Mouse (Mus musculus): ENCODE data around the gene Grin1.

Grin1 gene

DNA sequence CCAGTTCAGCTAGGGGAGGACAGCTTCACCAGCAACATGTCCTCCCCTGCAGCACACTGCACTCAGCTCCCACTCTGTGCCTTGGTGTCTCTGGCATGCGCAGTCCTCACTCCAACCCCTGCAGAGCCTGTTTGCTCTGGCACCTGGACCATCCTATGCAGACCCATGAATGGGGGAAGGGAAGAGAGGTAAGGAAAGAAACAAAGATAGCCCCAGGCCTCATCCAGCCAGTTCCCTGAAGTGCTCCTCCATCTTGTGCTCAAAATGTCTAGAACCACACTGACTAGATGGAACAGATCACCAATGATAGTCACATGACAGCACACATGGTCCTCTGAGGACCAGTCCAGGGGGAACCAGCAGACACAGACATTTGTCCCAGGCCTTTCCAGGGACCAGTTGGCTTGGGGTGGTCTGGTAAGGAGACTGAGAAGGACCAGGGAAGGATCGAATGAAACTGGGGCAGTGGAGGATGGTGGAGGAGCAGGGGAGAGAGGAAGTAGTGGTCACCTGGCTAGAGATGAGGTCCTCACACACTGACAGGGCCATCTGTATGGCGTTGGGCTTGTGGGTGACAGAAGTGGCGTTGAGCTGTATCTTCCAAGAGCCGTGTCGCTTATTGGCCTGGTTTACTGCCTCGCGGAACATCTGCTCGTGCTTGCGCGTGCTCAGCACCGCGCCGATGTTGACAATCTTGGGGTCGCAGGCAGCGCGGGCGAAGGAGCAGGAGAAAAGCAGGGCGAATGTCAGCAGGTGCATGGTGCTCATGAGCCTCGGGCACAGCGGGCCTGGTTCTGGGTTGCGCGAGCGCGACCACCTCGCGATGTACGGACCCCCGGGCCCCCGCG, 644 bp downstream of the Grin1 start:
- in situ Hi-C loops (cut with MboI, MseI), result no loop called here

DNA sequence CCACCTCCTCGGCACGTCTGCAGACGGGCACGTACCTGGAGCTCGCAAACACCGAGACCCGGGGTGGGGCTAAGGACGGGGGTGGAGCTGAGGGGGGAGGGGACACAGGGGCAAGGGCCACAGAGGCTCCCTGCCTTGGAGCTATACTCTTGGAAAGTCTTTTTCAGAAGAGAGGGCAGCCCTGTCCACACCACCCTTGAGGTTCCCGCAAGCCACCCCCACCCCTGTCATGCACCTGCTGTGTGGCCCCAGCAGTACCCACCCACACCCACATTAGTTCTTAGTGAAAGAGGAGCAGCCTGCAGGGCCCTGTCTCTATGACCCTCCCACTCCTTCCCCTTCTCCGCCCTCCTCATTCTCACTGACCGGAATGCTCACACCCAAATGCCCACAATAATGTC, 7.5 kb downstream of the Grin1 start:
- in situ Hi-C loops (cut with MboI, MseI), result no loop called here

DNA sequence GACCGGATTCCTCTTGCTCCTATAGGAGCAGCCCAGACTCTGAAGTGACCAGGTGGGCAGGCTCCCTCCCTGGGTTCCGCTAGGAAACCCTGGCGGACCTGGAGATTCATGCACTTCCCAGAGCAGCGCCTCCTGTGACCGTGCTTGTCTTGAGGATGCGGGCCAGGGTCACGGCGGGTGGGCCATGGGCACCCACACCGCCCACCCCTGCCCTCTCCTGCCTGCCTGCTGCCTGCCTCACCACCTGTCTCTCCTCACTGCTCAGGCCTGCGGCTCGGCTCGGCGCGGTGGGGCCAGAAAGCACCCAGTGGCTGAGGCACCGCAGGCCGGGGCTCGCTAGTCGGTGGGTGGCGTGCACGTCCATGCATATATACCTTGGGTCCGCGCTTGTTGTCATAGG, 8.0 kb downstream of the Grin1 start:
- in situ Hi-C loops (cut with MboI, MseI), result no loop called here

DNA sequence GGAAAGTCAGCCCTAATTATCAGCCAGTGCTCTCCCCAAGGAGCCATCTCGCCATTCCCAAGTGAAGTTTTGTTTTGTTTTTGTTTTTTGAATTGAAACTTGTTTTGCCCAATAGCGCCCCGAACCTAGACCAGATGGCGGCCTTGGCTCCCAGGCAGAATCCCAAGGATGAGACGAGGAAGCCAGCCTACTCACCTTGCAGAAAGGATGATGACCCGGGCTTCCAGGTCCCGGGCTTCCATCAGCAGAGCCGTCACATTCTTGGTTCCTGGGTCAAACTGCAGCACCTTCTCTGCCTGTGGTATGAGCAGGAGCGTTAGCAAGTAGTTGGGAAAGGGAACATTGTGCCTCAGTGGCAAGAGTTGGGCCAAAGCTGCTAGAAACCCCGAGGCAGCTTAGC, 8.8 kb downstream of the Grin1 start:
- in situ Hi-C loops (cut with MboI, MseI), result no loop called here

DNA sequence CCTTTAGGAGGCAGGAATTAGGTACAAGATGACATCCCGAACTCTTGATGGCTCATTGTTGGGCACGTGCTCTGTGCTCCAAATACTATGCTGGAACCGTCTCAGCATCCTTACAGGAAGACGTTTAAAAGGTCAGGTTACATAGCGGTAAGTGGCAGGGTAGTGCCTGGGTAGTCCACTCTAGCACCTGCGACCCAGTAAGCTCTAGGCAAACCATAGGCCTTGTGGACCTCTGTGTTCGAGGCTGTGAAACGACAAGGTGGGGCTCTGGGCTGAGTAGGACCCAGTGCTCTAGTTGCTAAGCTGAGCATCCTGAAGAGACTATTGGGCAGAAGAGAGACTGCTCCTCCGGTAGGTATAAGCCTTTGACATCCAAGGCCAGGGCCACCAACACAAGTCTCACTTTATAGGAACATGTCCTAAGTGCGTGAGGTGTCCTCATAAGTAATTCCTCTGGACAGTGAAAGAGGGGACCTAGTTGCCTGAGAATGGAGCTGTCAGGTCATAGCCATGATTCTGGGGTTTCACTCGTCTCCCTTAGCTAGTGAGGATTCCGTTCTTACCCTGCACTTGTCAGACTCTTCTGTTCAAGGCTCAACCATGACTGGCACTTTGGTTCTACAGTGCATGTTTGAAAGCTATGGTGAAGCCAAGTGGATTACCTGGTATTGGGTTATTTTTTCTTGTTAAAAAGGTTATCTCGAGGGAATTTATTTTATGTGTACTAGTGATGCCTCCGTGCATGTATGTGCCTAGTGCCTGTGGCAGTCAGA, 13.2 kb downstream of the Grin1 start:
- in situ Hi-C loops (cut with MboI, MseI), result no loop called here

DNA sequence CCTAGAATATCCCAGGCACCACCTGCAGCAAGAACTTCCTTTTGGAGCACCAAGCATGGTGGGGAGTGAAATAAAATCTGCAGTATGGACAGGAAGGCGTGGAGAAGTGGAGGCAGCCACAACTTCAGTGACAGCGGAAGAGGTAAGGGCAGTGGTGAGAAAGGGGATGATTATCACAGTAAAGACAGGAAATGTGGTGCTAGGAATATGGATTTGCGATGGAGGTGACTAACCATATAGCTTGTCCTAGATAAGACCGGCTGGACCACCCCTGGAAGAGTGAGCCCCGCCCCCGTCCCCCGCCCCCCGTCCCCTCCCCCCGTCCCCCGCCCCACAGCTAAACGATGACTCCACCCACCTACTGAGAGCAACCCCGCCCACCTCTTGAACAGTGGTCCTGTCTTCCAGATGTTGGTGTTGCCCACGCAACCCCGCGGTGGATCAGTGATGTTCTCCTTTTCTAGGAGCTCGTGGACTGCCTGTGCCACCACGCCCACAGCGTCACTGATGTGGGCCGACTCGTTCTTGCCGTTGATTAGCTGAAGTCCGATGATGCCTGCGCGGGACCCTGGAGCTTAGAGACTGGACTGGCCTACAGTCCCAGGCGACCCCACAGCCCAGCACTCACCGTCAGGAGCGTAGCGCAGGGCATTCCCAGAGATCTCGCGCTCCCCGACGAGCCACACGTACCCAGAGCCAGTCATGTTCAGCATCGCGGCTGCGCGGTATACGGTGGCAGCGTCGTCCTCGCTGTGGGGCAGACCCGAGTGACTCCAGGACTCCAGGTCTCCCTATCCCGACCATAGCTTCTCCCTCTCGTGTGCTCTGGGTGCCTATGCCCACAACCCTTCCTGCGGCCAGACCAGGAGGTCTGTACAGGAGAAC, 14.1 kb downstream of the Grin1 start:
- in situ Hi-C loops (cut with MboI, MseI), result no loop called here

DNA sequence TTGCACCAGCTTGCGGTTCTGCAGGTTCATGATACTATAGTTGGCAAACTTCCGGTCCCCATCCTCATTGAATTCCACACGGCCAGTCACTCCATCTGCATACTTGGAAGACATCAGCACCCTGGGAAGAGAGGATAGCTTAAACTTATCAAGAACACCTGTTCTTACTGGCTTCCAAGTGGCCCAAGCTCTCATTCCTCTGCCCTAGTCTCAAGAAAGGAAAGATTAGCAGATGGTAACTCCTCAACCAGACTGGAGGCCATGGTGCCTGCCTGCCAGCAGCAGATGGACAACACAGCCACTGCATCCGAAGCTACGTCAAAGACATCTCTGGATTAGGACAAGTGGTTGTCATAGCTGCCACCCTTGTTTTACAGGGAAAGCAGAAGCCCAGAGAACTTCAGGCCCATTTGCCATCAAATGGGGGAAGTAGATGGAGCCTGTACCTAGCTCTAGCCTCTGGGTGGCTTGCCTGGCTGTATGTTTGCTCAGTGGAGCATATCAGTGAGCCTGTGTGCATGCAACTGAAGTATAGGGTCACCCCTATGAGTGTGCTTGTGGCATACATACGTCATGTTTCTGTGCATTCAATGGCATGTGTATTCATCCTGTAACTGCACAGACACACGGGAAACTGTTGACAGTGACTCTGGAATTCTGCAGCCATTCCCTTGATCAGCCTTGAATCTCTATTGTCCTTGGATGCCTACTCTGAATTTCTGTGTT, 14.9 kb downstream of the Grin1 start:
- in situ Hi-C loops (cut with MboI, MseI), result no loop called here

DNA sequence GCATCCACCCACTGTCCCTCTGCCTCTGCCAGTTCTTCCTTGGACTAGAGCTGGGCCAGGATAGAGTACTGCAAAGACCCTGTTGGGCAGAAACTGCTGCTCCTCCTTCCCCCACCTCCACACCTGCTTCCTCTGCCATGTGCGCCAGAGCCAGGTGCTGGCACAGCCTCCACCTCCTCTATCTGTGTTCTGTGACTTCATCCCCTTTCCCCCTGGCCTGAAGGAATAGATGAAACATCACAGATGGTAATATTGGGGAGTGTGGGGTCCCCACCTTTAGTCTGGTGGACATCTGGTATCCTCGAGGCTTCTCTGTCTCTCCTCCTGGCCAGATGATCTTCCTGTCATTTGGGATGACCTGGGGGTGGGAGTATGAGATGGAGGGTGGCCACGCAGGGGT, 15.5 kb downstream of the Grin1 start:
- in situ Hi-C loops (cut with MboI, MseI), result no loop called here

DNA sequence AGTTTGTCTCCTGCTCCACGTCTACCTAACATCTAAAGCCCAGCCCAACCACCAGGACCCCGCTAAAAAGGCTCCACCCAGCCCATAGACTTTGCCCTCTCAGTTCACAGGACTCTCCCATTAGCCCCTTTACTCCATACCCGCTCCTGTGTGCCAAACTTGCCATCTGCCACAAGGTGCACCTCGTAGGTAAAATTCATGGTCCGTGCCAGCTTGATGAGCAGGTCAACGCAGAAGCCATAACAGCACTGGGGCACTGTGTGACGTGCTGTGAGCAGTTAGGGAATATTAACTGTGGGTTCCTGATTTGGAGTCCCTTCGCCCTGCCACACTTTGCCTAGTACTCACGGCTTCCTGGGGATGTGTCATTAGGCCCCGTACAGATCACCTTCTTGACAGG, 20.9 kb downstream of the Grin1 start:
- in situ Hi-C loops (cut with MboI, MseI), result no loop called here

DNA sequence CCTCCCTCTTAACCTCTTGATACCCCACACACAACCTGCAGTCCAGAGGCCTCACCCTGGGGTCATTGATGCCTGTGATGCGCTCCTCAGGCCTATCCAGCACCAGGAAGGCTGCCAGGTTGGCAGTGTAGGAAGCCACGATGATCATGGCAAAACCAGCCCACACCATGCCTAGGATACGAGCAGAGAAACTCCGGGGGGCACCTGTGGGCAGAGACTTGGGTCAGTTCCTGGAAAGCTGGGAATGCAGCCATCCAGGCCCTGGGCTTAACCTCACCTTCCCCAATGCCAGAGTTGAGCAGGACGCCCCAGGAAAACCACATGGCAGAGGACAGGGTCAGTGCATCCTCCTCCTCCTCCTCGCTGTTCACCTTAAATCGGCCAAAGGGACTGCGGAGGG, 21.9 kb downstream of the Grin1 start:
- in situ Hi-C loops (cut with MboI, MseI), result no loop called here

DNA sequence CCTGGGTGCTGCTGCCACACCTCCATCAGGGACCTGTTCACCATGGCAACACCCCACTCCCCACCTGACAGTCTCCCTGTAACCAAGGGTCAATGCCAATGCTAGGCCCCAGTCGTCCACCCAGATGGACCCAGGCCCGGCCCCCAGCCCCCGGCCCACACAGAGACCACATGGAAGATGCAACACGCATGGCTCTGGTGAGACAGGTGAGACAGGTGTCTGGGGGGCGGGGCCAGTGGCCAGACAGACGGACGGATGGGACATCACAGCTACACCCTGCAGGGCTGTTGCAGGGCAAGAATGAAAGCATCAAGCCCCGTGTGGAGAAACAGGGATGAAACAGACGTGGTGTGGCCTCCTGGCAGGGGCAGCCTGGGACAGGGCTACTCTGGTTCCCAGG, 25.3 kb downstream of the Grin1 start:
- in situ Hi-C loops (cut with MboI, MseI), result no loop called here

DNA sequence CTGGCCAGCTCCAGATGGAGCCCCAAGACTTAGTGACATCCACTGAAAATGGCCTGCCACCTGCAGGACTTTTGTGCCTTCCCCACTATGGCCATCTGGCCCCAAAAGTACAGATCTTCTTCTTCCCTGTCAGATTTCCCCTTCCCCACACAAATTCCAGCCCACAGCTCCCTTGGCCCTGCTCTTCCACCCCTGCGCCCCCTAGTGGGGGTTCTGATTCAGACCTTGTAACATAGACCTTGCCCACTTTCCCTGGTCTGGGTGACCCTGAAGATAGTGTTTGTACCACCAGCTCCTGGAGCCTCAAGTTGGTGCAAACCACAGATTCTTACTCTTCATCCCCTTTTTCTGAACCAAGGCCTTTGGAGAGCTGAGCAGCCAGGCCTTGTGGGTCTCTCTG, 26.1 kb downstream of the Grin1 start:
- in situ Hi-C loops (cut with MboI, MseI), result no loop called here

DNA sequence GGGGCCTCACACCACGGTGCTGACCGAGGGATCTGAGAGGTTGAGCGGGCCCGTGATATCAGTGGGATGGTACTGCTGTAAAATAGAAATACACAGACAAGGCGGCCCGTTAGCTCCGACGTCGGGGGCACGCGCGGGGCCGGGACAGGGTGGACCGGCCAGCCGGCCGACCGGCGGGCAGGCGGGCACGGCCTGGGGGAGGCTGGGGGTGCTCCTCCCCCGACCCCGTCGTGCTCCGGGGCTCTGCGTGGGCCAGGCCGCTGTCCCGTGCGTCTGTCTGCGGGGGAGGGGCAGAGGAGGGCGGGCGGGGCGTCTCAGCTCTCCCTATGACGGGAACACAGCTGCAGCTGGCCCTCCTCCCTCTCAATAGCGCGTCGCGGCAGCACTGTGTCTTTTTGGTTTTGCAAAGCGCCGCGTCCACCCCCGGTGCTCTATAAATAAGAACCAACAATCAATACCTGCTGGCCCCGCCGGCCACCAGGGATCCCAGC, 26.9 kb downstream of the Grin1 start:
- in situ Hi-C loops (cut with MboI, MseI), result no loop called here

DNA sequence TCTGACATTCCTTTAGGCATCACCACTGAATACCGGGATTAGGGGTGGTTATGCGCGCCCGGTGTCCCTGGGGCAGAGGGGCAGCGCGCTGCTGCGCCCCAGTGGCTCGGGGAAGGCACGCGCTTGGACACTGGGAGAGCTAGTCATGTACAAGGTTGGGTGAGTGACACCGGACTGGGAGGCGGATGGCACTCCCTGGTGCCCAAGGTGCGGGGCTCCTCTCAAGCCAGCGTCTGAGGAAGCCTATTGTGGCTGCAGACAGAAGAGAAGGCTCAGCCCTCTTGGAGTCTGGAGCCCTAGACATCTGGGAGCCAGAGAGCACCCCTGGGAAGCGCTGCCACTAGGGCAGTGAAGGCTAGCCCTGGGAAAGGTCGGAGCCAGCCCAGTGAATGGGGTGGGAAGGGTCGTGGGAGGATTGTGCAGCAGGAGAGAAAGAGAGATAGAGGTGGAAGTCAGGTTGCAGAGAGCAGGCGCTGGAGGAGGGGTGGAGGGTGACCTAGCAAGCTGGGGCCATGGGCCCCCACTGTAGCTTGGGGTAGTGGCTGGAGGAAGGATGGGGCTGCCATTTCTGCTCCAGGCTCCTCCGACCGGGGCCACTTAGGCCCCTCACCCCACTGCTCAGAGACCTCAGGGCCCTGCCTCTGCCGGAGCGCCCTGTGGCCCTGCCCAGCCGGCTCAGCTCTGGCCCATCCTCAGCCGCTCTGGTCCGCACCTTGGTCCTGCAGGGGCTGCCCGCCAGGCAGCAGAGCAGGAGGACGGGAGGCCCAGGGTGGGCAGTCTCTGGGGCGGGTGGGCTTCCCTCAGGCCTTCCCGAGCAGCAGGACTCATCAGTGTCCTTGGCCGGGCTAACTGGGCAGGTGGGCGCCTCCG, 27.6 kb downstream of the Grin1 start:
- in situ Hi-C loops (cut with MboI, MseI), result no loop called here

DNA sequence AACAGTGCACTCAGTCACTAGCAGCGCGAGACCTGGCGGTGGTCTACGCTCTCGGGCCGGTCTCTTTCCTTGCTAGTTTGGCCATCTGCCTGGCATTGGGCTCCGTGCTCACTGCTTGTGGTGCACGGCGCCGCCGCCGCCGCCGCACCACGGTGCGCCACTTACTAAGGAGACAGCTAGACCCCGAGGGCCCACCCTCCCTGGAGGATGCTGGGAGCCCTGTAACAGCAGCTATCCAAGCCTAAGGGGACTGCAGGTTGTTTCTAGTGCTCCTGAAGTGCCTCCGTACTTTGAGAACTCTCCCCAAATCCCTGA, 28.2 kb downstream of the Grin1 start:
- in situ Hi-C loops (cut with MboI, MseI), result no loop called here

DNA sequence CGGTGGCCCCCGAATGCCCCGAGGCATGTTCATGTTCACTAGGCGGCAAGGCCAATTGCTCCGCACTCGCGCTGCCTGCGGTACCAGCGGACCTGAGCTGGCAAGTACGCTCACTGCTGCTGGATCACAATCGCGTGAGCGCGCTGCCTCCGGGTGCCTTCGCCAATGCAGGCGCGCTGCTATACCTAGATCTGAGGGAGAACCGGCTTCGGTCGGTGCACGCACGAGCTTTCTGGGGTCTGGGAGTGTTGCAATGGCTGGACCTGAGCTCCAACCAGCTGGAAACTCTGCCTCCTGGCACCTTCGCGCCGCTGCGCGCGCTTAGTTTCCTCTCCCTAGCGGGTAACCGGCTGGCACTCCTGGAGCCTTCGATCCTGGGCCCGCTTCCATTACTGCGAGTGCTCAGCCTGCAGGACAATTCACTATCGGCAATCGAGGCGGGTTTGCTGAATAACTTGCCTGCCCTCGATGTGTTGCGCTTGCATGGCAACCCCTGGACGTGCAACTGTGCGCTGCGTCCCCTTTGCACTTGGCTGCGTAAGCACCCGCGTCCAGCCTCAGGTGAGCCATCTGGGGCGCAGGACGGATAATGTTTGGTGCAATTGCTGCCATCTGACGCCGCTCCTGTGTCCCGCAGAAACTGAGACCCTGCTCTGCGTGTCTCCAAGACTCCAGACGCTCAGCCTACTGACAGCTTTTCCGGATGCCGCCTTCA, 28.7 kb downstream of the Grin1 start:
- in situ Hi-C loops (cut with MboI, MseI), result no loop called here

DNA sequence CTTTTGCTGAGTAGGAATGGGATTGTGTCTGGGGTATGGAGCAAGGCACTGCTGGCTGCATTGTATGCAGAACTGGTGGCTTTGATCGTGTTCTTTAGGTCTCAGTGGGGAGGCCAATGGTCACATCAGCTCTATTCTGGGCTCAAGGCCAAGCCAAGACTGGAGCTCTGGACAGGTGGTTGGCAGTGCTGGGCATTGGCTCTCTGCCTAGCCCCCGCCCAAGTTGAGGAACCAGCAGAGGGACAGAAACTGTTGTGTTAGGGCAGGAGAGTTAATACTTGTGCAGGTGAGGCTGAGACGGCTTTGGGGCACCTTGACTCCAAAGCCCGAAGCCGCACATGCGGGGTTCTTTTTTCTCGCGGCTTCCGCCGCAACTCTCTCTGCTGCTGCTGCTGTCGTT, 29.3 kb downstream of the Grin1 start, which contains the start of gene Lrrc26:
TSS of gene Lrrc26 (plus strand) at position 265 of the 400 bp plus-strand sequence.
- in situ Hi-C loops (cut with MboI, MseI), result no loop called here

DNA sequence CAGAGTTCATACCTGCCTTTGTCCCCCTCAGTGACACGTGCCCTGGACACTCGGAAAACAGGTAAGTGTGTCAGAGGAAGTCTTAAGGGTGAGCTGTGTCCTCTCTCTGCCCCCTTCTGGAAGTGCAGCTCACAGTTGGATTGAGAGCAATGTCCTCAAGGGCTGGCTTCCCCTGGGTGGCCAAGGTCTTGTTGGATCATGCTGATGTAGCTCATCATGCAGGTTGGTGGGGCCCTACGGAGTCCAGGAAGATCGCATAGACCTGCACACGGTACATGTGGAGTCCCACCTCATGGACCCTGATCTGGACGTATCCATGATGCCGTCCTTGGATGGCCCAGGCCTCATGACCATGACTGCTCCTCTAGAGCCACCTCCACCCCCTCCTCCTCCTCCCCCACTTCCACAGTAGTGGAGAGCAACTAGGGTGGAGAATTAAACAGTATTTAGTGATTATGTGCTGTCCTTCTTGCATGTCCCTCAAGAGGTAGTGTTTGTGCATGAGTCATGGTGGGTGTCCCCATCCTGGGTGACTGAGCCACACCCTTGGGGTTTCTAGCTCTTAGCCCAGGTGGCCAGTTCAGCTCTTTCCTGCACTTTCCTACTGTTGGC, 30.1 kb downstream of the Grin1 start:
- in situ Hi-C loops (cut with MboI, MseI), result no loop called here

DNA sequence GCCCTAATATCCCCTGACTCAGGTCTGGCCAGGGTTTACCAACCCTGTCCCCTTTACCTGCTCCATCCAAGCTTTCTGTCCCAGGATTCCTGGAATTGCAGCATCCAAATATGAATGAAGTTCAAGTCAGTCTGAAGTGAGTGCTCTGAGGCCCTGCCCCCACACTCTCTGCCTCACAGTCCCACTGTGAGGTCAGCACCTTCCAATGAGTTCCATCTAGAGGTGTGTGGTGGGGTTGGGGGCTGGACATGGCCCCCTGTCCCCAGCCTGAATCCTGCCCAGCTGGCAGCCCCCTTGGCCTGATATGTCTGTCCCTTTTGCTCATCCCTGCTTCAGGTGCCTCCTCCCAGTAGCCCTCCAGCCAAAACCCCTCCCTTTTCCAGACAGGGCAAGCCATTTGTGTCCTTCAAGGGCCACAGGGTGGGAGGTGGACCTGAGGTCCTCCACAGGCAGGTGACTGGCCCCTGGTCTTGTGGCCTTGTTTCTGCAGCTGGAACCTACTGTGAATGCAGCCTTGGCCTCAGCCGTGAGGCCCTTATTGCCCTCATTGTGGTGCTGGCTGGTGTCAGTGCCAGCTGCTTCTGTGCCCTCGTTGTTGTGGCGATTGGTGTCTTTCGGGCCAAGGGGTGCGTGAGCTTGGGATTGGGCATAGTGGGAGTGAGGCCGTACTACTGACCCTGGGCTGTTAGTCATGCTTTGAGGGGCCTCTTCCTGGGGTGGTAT, 30.9 kb downstream of the Grin1 start, which contains the start of gene Tmem210:
TSS of gene Tmem210 (plus strand) at position 219 of the 723 bp plus-strand sequence.
- in situ Hi-C loops (cut with MboI, MseI), result no loop called here
